Mouse (Mus musculus) heart, embryonic 10.5 days (tissue): ENCODE results near the gene Smad9. TPM values are rescaled to one million over a fixed set of nuclear protein-coding genes. Genes with fewer than 3 reads are reported as not detected.
A peak's percentile ranks its signal among the peaks of the same experiment; 100 is the strongest.

Source experiments
- DNase-seq: peaks from one replicate; pipeline ENCODE4 v3.0.0-alpha.2; 2017; ENCODE audit warnings: low spot score
- H3K27ac ChIP-seq: fragments of 300-500 bp; sonication (generic); 2 replicates; pipeline ENCODE4 v1.5.1; 2016; ENCODE audit warnings: mild to moderate bottlenecking
- H3K27me3 ChIP-seq: fragments of 300-500 bp; sonication (generic); 2 replicates; pipeline ENCODE4 v1.6.1; 2016; ENCODE audit warnings: mild to moderate bottlenecking; ENCODE audit not compliant: poor library complexity, insufficient read depth, severe bottlenecking
- H3K36me3 ChIP-seq: fragments of 300-500 bp; sonication (generic); 2 replicates; pipeline ENCODE4 v1.6.1; 2016; ENCODE audit warnings: mild to moderate bottlenecking, moderate library complexity
- H3K4me1 ChIP-seq: fragments of 300-500 bp; sonication (generic); 2 replicates; pipeline ENCODE4 v1.6.1; 2016; ENCODE audit warnings: mild to moderate bottlenecking
- H3K4me3 ChIP-seq: fragments of 300-500 bp; sonication (generic); 2 replicates; pipeline ENCODE4 v1.5.1; 2016; ENCODE audit warnings: mild to moderate bottlenecking, moderate library complexity
- H3K9me3 ChIP-seq: fragments of 300-500 bp; sonication (generic); 2 replicates; pipeline ENCODE4 v1.6.1; 2016; ENCODE audit warnings: mild to moderate bottlenecking, moderate library complexity
- WGBS: fragments of 180-500 bp; shearing (Covaris S2); methylation state at CpG from one replicate; pipeline ENCODE4 v1.1.7; 2016; 5-methylcytosine and 5-hydroxymethylcytosine counted together
- polyA plus RNA-seq: library from polyadenylated mRNA; unstranded; fragments of >200 nt; fragmentation: Nextera tagmentation; extraction: Ambion mirVana; gene quantifications from 2 replicates; pipeline ENCODE4 v1.2.1, GENCODE M21; 2016

Smad9 gene
- polyA plus RNA-seq, 1 experiment from 2014 or later = 1.9 TPM

DNA sequence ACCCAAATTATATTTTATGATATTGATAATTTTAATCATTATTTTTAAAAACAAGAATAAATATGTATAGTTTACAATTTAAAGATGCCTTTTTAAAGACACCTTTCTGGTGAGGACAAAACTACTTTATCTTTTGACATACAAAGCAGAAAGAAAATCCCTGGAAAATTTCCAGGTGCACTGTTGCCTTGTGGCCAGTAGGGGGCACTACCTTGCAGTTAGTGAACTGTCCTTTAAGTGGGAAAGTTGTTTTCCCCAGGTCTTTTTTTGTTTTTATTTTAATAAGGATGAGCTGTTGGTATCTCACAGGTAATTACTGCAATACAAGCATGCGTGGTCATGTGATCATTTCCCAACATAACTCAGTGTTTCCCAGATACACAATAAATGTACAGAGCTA, 40.4 kb downstream of the Smad9 start:
- H3K9me3 ChIP-seq = no peaks in the 10 kb centered on the region
- DNase-seq = no peak
- 98% methylated on average over 1 of the region's 1 CpGs for WGBS
- H3K27me3 ChIP-seq = no peaks in the 10 kb centered on the region
- H3K36me3 ChIP-seq = peaks cover 28% of the 10 kb centered on the region
- H3K27ac ChIP-seq = no peak overlapping the region
- peaks cover 14% of the 10 kb centered on the region for H3K4me1 ChIP-seq
- no peak overlapping the region for H3K4me3 ChIP-seq

- WGBS = 34% methylated on average over 16 of the region's 16 CpGs
- no peaks in the 10 kb centered on the region for H3K27me3 ChIP-seq
- no peak for DNase-seq
- peaks cover 8% of the 10 kb centered on the region for H3K4me1 ChIP-seq
- H3K9me3 ChIP-seq = no peaks in the 10 kb centered on the region
- H3K4me3 ChIP-seq = no peak overlapping the region
- H3K27ac ChIP-seq = no peak overlapping the region
- H3K36me3 ChIP-seq = peaks cover 28% of the 10 kb centered on the region
Observed at GRCm38 (mm10) chr3:54797211-54797610, 41.8 kb downstream of the Smad9 start.

DNA sequence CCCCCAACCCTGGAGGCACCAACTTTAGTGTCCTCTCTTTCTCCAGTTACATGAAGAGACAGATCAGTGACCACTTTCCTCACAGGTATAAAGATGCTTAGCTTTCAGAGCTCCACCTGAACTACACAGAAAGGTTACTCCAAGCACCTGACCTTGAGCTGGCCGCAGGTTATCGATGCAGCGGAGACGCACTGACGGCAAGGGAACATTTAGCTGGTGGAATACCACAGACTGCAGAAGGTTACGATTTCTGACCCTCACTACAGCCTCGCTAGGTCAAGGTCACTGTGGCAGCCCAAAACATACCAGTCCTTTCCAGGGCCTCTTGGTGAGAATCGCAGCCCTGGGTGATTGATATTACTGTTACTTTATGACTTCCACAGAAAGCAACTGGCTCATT, 48.3 kb downstream of the Smad9 start:
- peaks cover 12% of the 10 kb centered on the region for H3K4me1 ChIP-seq
- WGBS = 93% methylated on average over 8 of the region's 8 CpGs
- H3K4me3 ChIP-seq = no peak overlapping the region
- no peaks in the 10 kb centered on the region for H3K27me3 ChIP-seq
- H3K36me3 ChIP-seq = peaks cover 21% of the 10 kb centered on the region
- no peak overlapping the region for H3K27ac ChIP-seq
- no peaks in the 10 kb centered on the region for H3K9me3 ChIP-seq
- no peak for DNase-seq

DNA sequence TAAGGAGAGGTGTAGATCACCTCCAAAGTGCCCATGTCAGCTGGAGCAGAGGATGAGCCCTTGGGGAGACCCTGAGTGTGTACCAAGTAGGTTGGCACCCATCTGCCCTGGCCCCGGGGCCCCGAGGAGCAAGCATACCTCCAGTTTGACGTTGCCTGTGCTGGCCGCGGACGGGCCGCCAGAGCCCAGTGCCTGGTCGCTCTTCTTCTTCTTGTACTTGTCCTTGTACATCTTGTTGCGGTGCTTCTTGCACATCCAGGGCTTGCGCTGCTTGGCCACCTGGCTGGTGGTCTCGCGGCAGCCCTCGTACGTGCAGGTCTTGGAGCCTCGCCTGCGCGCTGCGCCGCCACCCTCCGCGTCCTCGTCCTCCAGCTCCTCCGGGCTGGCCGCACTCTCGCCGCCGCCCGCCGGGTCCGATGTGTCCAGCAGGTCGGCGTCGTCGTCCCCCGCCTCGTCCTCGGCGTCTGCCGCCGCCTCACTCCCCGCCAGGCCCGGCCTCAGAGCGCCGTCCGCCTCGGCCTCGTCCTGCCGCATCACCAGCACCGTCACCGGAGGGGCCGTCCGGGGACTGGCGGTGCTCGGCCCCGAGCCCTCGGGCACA, 51.8 kb downstream of the Smad9 start:
- Histone ChIP-seq H3K36me3 (peaks cover 21% of the 10 kb centered on the region), H3K4me3 (peak overlapping the region; percentile 94), H3K27ac (peak overlapping the region; percentile 99), H3K9me3 (no peaks in the 10 kb centered on the region), H3K4me1 (peaks cover 12% of the 10 kb centered on the region), H3K27me3 (peaks cover 5% of the 10 kb centered on the region; the same call in 1 of the 2 replicates)
- DNase-seq = peak; percentile 85
- under 1% methylated on average over 56 of the region's 56 CpGs for WGBS

DNA sequence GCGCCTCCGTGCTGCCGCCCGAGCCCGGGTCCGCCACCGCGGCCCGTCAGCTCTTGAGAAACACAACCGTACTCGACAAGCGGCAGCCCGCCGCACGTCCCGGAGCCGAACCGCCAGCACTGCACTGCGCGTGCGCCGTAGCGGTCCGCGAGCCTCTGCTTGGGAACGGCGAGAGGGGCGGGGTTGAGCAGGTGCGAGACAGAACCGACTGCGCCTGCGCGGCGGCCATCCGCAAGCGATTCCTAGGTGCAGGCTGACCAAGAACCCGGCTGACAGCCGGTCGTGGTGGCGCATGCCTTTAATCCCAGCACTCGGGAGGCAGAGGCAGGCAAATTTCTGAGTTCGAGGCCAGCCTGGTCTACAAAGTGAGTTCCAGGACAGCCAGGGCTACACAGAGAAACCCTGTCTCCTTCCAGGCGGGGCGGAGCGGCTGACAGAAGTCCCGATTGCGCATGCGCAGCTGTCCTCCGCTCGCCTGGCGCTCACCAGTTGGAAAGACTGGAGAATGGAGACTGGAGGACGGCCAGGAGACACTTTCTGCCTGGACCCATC, 52.4 kb downstream of the Smad9 start, which contains the start of gene Rfxap:
Gene Rfxap, minus strand, starts transcription at position 126 of the 552 bp plus-strand sequence.
- peaks cover 20% of the 10 kb centered on the region for H3K36me3 ChIP-seq
- no peaks in the 10 kb centered on the region for H3K9me3 ChIP-seq
- peaks cover 5% of the 10 kb centered on the region; the same call in 1 of the 2 replicates for H3K27me3 ChIP-seq
- under 1% methylated on average over 52 of the region's 52 CpGs for WGBS
- peaks cover 12% of the 10 kb centered on the region for H3K4me1 ChIP-seq
- peak within 1 kb of the TSS; percentile 99 for H3K27ac ChIP-seq
- peak within 1 kb of the TSS; percentile 94 for H3K4me3 ChIP-seq
- DNase-seq = peak; percentile 97

GRCm38 (mm10) chr3:54809111-54809510, 53.7 kb downstream of the Smad9 start:
- Histone ChIP-seq H3K27me3 (peaks cover 5% of the 10 kb centered on the region; the same call in 1 of the 2 replicates), H3K36me3 (peaks cover 11% of the 10 kb centered on the region), H3K9me3 (no peaks in the 10 kb centered on the region), H3K27ac (no peak overlapping the region), H3K4me3 (no peak overlapping the region), H3K4me1 (peaks cover 12% of the 10 kb centered on the region)
- DNase-seq = no peak
- 38% methylated on average over 5 of the region's 5 CpGs for WGBS

- H3K4me1 ChIP-seq = peaks cover 1% of the 10 kb centered on the region; the same call in 1 of the 2 replicates
- no peak overlapping the region for H3K4me3 ChIP-seq
- peaks cover 5% of the 10 kb centered on the region; the same call in 1 of the 2 replicates for H3K27me3 ChIP-seq
- DNase-seq = no peak
- H3K9me3 ChIP-seq = no peaks in the 10 kb centered on the region
- WGBS = 41% methylated on average over 1 of the region's 1 CpGs
- H3K36me3 ChIP-seq = no peaks in the 10 kb centered on the region
- H3K27ac ChIP-seq = no peak overlapping the region
Observed at GRCm38 (mm10) chr3:54811616-54812015, 56.2 kb downstream of the Smad9 start.

GRCm38 (mm10) chr3:54813418-54813988, 58.1 kb downstream of the Smad9 start:
- H3K27ac ChIP-seq = no peak overlapping the region
- peaks cover 5% of the 10 kb centered on the region; the same call in 1 of the 2 replicates for H3K27me3 ChIP-seq
- no peaks in the 10 kb centered on the region for H3K9me3 ChIP-seq
- H3K36me3 ChIP-seq = no peaks in the 10 kb centered on the region
- no peak for DNase-seq
- WGBS = 64% methylated on average over 6 of the region's 6 CpGs
- no peaks in the 10 kb centered on the region for H3K4me1 ChIP-seq
- H3K4me3 ChIP-seq = no peak overlapping the region

DNA sequence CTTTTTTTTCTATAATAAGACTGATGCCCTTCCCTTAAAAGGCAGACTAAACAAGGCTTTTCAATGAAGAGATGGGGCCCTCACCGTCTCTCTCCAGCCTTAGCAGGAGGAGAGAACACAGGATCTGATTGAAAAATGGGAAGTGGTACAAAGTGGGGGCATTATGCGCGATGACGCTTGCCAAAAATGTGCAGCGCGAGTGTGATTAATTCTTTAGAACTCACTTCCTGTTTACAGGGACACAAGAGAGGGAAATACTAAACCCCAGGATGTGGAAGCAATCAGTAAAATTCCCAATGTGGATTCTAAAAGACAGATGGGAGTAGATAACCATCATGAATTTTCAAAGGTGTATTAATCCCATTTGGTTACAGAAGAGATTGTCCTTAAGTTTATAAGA, 59.2 kb downstream of the Smad9 start:
- 85% methylated on average over 6 of the region's 6 CpGs for WGBS

DNA sequence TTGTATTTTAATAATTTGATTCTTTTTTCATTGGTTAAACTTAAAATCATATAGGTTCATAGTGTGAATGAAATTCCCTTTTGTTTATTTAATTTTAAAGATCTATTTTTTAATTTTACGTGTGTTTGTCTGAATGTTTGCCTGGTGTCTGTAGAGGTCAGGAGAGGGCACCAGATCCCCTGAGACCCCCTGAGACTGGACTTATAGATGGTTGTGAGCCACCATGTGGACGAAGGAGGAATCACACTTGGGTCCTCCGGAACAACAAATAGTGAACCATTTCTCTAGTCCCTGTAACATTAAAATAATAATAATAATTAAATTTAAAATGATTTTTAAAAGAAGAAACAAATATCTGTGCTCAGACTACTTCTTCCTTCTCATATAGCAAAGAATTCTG, 59.9 kb downstream of the Smad9 start:
- no peaks in the 10 kb centered on the region for H3K9me3 ChIP-seq
- no peak overlapping the region for H3K4me3 ChIP-seq
- no peak for DNase-seq
- no peaks in the 10 kb centered on the region for H3K4me1 ChIP-seq
- H3K27me3 ChIP-seq = no peaks in the 10 kb centered on the region
- no peaks in the 10 kb centered on the region for H3K36me3 ChIP-seq
- no peak overlapping the region for H3K27ac ChIP-seq
- WGBS = 29% methylated on average over 3 of the region's 3 CpGs

More for the DNA sequence above, 59.2 kb downstream of the Smad9 start:
- no peaks in the 10 kb centered on the region for H3K4me1 ChIP-seq
- DNase-seq = no peak
- no peak overlapping the region for H3K4me3 ChIP-seq
- H3K27me3 ChIP-seq = no peaks in the 10 kb centered on the region
- no peak overlapping the region for H3K27ac ChIP-seq
- no peaks in the 10 kb centered on the region for H3K9me3 ChIP-seq
- no peaks in the 10 kb centered on the region for H3K36me3 ChIP-seq

DNA sequence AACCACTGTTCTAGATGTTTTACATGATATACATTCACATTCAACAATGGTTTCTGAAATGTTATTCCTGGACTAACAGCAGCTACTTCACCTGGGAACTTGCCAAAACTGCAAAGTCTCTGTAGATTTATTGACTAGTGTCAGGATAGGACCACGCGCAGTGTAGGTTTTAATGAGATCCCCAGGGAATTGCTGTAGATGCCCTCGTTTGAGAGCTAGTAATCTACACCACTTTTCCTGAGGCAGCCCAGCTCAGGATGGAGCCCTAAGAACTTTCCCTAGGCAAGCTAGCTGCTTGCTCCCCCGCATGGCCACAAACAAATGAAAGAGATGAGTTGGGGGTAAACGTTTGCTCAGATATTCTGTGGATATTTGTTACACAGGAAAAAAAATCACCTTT, 67.1 kb downstream of the Smad9 start:
- no peak overlapping the region for H3K27ac ChIP-seq
- 76% methylated on average over 5 of the region's 5 CpGs for WGBS

GRCm38 (mm10) chr3:54832491-54832890, 77.1 kb downstream of the Smad9 start:
- no peak overlapping the region for H3K27ac ChIP-seq
- WGBS = 84% methylated on average over 3 of the region's 3 CpGs
- no peak for DNase-seq
- H3K36me3 ChIP-seq = no peaks in the 10 kb centered on the region
- no peaks in the 10 kb centered on the region for H3K9me3 ChIP-seq
- H3K4me1 ChIP-seq = no peaks in the 10 kb centered on the region
- no peaks in the 10 kb centered on the region for H3K27me3 ChIP-seq
- H3K4me3 ChIP-seq = no peak overlapping the region

More for the DNA sequence above, 67.1 kb downstream of the Smad9 start:
- no peaks in the 10 kb centered on the region for H3K9me3 ChIP-seq
- no peaks in the 10 kb centered on the region for H3K27me3 ChIP-seq
- no peaks in the 10 kb centered on the region for H3K4me1 ChIP-seq
- H3K4me3 ChIP-seq = no peak overlapping the region
- no peaks in the 10 kb centered on the region for H3K36me3 ChIP-seq
- DNase-seq = no peak

- Histone ChIP-seq H3K9me3 (no peaks in the 10 kb centered on the region), H3K4me3 (no peak overlapping the region), H3K4me1 (no peaks in the 10 kb centered on the region), H3K27ac (no peak overlapping the region), H3K27me3 (no peaks in the 10 kb centered on the region), H3K36me3 (no peaks in the 10 kb centered on the region)
- DNase-seq = no peak
- 75% methylated on average over 2 of the region's 2 CpGs for WGBS
Observed at GRCm38 (mm10) chr3:54835421-54835820, 80.0 kb downstream of the Smad9 start.
